Mouse (Mus musculus): ENCODE measurements at regions not wholly inside any gene's neighbourhood (a gene's known extent, or its start where the extent isn't known, plus 50 kb on each side); places are given as distances from the start of the nearest gene placed in this dataset.

DNA sequence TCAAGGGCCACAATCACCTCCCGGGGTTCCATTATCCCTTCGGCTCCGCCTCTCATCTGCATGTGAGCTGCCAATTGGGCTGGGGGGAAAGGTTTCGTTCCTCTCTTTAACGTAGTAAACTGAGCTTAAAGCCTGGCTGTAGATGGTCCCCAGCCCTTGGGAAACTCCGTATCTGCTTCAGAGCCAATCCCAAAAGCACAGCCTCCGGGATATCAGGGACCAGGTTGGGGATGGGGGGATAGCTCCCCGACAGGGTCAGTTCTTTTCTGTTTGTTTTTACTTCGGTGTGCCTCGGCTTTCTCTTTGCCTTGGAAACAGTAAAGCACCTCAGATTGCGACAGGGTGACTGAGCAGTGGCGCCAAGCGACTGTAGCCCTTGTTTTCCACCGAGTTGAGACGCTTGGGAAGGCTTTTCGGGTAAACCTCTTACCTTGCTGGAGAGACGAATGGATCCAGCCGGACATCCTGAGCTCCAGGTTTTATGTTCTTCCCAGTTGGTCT lies 64.5 kb downstream of the Tfap2c start:
- DNase-seq = no peak

DNA sequence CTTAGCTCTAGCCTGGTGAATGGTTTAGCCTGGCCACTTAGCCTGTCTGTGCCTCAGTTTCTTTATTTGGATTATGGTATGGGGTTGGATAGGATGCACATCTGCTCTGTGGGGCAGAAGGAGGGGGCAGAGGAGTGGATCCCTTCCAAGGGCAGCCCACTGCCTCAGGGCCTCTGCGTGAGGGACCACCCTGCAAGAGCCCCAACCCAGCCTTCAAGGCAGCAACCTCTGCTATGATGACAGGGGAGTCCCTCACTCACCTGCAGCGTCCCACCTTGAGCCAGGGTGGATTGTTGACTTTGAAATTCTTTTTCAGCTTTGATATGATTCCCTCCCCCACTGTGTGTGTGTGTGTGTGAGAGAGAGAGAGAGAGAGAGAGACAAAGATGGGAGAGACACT lies 65.8 kb downstream of the Tfap2c start:
- DNase-seq = no peak

DNA sequence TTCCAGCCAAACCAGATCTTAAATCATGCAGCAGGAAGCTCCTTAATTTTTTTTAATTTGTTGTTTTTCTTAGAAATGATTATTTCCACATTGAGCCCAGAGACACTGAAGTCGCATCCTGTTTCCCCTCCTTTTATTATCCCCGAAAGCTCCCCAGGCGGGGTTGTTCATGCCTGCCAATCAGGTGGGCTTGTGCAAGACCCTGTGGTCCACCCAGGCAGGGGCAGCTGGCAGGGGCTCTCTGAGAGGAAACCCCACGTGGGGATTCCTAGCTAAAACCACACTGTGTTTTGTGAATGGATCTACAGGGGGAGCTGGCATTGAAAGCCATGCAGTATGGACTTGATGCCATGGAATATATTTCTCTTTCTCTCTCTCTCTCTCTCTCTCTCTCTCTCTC lies 66.2 kb downstream of the Tfap2c start:
- no peak for DNase-seq

DNA sequence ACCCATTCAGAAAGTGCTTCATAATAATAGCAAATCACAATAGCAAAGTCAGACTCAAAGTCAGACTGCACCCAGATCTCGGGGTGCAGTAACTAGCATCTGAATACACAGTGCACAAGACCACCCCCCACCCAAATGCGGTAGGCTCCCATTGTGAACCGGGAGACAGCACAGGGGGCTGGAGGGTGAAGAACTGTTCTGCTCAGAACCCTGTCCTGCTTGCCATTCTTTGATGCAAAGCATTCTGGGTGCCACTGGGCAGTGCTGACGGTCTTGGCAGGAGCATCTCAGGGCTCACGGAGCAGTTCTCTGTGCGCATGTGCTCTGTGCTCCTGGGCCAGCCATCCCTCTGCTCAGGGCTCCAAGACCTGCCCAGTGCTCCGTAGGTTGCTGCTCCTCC lies 69.8 kb downstream of the Tfap2c start:
- DNase-seq = no peak

DNA sequence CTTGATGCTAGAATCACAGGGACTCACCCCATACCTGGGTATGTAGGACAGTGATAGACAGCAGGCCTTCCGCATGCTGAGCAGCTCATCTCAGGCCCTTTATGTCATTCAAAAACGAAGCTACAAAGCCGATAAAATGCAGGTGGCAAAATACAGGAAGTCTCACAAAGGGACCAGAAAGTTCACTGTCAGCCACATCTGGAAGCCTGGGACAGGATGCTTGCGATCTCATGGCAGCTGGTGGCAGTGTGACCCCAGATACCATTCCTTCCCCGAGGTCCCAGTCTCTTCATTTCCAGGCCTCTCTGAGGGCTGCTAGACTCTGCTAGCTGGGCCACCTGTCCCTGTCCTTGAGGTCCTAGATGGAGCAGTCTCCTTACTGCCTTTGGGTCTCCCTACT lies 70.6 kb downstream of the Tfap2c start:
- no peak for DNase-seq

DNA sequence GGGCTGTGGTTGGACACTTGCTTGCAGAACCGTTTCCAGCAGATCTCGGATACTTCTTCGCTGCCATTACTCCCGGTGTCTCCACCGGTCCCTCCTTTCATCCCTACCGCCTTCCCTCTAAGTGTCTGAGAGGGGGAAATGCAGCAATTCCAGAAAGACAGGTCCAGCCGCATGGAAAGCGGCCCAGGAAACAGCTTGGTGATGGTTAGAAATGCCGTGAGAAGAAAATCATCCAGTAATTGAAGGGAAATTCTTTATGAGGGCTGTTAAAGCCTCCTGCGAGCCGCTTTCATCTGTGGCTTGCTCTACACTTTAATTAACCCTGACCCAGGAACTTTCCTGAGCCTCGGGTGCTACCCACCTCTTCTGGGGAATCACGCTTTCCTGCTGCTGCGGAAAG lies 74.3 kb downstream of the Tfap2c start:
- no peak for DNase-seq

DNA sequence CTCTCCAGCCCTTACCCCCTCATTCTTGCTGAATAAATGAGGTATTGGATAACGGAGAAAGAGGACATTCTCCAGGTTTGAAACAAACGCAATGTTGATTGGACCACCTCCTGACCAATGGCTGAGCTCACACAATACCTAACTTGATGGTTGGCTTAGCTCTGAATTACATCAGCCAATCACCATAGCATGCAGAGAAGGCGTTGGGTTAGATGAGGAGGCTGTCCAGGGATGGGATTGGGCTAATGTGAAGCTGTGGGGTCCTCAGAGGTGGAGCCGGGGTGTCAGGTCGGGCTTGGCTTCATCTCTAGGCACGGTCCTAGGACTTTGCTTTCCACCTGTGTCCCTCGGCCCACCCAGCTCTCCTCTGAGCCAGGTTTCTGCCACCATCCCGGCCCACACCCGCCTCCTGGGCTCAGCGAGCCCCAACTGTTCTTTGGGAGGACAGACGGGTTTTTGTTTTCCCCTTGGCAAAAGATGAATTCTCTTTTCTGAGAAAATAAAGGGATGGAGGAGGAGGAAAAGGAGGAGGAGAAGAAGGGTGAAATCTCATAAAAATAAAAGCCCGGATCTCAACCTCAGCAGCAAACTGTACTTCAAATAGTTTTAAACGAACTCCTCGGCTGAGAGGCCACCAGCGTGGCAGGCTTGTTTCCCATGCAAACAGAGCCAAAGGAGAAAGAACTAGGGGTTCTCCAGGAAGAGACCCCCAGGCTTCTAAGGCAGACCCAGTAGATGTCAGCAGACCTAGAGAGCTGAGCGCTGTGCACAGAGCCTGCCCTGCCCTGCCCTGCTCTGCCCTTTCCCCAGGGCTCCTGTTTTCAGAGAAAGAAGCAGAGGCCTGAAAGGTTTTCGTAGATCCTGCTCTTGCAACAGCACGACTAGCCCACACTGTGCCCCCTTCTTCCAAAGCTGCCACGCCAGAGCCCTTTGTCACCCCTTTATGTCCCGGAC lies 78.2 kb downstream of the Tfap2c start:
- no peak for DNase-seq

DNA sequence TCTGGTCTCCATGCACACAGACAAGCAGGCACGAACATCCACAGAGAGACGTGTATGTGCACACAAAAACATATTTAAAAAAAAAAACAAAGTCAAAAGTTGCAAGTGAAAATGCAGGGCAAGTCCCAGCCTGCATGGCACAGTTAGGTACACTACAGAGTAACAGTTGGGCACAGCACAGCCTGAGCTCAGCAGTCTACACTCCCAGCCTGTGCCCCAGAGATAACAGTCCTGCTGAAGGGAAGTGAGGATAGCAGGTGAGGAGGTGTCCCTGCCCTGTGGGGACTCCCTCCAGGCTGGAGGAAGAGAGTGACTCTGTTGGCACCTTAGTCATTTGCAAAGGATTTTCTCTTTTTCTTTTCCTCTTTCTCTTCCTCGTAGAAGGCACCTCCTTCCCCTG lies 80.9 kb downstream of the Tfap2c start:
- no peak for DNase-seq

DNA sequence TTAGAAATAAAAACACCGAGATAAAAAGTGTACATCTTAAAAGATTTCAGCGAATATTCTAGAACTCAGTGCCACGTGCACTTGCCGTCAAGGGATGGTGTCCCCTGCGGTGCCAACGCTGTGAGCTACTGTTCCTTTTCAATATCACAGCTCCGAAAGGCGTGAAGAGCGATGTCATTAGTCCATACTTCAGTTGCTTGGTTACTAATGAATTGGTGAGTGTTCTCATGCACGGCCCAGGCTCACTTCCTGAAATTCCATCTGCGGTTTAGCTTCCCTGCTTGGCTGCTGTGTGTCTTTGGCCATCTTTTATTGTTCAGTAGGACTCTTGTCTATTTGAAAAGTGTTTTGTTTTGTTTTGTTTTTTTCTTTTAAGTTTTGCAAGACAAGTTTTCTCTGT lies 93.2 kb downstream of the Tfap2c start:
- no peak for DNase-seq

DNA sequence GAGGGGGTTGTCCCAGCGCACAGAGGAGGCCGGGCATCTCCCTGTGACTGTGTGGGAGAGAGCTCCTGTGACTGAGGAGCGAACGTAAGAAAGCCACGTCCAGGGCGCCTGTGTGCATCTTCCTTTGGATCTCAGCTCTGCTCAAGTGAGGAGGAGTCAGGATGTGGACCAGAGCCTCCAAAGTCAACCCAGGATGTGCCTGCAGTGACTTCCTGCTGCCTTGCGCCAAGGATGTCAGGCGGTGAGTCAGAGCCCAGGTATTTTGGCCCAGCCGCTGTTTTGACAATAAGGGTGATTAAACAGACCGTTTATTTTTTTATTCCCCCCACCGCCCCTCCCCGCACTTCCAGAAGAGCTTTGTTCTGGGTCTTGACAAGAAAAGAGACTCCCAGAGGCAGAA lies 94.5 kb downstream of the Tfap2c start:
- peak; percentile 54 to 64 for DNase-seq

DNA sequence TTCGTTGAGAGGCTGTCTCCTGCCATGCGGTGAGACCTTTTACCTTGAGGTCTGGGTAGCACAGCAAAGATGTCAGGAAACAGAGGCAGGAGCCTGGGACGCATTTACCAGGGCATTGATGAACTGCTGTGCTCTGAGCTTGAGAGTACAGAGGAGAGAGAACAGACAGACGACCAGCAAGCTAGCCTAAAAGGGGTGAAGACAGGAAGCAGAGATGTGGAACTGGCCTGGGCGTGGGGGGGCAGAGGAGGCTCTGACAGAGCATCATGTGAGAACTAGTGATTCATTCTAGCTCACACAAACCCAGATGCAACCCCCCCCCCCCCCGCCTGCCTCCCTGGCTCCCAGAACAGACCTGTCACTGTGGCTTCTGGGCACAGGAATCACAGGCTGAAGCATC lies 95.1 kb downstream of the Tfap2c start:
- DNase-seq = no peak

DNA sequence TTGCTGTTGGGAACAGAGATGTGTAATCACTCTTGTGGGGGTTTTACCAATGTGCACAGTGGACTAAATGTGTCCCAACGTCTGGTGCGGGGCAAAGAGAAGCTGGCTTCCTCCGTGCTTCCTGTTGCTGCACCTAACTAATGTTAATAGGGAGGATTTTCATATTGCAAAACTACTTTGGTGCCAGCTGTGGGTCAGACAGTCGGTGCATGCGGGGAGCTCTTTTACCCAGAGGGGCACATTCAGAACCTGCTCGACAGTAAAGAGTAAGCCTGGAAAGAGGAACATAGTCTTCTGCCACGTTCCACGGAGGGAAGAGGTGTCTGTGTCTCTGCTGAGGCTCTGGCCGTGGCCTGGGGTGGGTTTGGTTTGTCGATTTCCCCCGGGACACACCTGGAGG lies 98.7 kb downstream of the Tfap2c start:
- no peak for DNase-seq

DNA sequence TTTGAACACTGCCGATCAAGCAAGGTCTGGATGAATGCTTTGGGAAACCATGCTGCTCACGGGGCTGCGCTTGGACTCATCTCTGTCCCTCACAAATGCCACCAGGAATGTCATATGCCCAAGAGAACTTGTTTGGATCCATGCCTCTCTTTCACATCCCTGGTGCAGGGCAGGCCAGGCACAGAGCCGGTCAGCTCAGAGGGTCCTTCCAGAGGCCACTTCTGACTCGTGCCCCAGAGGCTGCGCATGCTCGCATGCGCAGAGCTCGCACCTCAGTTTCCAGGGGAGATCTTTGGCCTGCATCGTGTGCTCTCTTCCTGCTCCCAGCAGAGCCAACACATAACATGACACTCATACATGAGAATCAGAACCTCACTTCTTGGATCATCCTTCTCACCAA lies 111.1 kb downstream of the Tfap2c start:
- no peak for DNase-seq

DNA sequence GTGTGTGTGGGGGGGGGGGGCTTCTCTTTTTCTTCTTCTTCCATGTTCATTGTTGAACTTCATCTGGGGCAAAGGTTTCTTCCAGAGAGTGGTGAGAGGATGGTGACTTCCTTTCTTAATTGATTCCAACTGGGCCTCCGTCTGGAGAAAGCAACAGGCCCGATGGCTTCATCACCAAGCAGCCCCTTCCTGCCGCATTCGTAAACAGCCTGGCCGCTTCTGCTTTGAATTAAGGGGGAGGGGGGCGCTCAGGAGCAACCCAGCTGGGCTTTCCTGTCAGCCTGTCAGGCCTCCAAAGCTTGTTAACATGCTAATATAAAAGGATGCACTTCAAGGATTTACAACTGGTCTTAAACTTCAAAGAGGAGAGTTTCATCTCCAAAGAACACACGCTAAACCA lies 111.5 kb downstream of the Tfap2c start:
- DNase-seq = no peak

DNA sequence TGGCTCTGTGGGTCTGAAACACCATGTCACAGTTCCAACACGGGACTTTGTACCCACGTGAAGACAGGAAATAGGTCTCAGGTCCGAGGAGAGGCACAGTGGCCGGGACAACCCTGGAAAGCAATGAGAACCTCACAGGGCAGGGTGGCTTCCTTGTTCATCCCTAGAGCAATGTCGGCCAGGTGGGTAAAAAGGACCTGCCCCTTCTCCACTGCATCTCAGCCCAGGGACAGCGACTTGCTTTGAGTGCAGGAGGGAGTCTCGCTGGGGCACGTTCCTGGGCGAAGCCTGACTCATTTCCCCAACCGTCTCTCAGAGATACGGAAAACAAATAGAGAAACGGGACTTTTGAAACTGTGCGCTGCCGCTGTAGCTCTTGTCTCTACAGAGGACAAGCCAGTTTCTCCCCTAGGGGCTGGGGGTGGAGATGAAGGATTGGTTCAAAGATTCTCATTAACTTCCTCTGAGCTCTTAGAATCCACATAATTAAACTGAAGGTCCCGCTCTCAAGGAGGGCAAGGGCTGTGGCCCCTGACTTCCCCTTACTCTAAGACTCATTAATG lies 112.1 kb downstream of the Tfap2c start:
- no peak for DNase-seq

DNA sequence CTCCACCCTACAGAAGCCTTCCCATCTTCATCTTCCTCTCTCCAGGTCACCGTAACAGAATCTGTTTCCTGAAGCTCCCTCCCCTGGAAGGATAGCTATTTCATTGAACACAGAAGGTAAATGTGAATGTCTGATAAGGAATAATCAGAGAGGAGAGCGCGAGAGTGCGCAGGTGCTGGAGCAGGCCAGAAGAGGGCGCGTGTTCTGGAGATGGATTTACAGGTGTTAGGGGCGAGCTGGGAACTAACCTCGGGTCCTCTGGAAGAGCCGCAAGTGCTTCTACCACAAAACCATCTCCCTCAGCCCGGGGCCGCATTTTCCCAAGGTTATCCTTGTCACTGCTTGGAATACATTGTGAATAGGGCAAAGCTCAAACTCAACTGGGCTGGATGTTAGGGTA lies 112.8 kb downstream of the Tfap2c start:
- no peak for DNase-seq

DNA sequence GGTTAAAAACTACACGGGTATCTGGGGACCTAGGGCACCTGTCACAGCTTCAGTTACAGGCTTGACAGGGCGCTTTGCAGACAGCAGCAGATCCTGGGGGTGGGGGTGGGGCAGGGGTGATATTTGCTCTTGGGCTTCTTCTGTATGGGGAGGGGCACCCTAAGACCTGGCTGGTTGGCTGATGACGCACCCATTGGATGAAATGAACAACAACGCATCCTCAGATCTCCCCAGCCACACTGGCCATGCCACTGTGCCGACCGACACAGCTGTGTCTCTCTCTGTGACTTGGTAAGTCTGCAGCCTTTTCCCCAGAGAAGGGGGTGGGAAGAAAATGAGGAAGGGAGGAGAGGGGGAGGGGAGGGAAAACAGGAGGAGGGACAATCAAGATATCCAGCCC lies 114.3 kb downstream of the Tfap2c start:
- no peak for DNase-seq

DNA sequence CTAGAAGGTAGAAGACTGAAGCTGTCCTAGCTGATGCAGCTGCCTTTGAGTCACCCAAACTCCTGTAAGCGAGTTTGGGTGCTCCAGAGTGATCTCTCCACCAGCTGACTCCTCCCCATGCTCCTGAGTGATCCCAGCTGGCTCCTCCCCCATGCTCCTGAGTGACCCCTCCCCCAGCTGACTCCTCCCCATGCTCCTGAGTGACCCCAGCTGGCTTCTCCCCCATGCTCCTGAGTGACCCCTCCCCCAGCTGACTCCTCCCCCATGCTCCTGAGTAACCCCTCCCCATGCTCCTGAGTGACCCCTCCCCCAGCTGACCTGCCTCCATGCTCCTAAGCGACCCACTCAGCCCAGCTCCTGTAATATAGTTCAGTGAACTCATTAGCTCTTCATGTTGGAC lies 123.7 kb downstream of the Tfap2c start:
- DNase-seq = no peak

DNA sequence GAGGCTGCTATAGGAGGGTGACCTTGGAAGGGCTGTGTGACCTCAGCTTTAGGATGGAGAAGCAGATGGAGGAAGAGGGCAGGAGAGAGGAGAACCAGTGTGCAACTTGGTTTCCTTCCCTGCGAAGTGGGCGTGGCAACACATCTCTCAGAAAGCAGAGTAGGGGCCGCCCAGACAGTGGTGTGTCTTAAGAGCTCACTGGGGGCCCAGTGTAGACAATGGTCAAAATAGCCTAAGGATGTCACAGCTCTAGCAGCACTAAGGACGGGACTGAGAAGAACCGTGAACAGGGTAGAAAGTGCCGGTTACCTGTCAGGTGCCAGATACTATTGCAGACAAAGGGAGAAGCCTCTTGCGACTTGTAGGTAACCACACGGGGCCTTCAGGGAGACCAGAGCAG lies 125.2 kb downstream of the Tfap2c start:
- no peak for DNase-seq

DNA sequence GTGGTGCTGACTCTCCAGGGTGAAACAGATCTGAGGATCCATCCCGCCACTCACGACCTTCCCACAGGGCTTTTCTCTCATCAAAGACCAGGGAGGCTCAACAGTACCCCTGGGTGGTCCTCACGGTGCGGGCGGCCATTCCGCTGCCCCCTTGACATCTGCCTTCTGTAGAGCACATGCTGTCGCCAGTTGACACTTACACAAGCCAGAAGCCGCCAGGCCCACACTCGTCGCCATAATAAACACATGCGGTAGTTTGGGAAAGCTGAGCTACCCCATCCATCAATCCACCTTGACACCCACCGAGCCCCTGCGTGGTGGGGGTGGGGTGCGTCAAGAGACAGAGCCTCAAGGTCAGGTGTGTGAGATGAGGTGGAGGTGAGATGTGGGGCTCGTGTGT lies 125.7 kb downstream of the Tfap2c start:
- no peak for DNase-seq

DNA sequence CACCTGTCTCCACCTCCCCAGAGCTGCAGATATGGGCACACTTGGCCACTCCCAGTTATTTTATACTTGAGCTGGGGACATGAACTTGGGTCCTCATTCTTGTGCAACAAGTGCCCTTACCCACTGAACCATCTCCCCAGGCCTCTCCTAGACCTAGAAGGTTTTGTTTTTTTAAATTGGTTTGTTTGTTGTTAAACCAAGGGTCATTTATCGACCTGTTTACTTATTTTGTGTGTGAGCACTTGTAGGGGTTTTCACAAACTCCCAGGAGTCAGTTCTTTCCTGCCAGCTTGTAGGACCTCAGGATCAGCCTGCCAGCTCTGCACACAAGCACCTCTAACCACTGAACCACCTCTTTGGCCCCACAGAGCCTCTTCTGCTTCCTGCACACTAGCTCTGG lies 140.8 kb downstream of the Tfap2c start:
- no peak for DNase-seq

DNA sequence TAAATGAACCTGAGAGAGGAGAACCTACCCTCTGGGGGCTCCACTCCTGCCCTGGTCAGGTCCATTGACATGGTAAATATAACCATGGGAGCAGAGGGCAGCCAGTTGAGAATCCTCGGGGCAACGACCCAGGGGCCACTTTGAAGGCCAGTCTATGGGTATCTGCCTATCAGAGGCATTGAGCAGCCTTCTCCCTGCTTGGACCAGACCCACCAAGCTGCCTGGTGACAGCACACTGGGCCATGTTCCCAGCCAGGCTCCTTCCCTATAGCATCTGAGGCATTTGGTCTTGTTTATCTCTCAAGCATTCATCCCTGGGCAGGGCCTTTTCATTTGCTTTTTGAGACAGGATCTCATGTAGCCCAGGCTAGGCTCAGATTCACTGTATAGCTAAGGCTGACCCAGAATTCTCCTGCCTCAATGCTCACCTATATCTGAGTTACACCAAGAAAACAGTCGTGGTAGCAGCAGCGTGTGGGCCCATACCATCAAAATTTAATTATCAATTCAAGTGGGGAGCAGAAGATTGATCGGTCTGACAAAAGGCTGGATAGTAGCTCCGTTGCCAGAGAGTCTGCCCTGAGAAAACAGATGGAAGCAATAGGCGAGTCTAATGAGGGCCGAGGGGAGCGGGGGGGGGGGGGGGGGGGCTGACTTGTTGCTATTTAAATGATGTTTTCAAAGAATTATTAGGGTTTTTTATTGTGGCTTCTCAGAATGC lies 141.7 kb downstream of the Tfap2c start:
- DNase-seq = no peak

DNA sequence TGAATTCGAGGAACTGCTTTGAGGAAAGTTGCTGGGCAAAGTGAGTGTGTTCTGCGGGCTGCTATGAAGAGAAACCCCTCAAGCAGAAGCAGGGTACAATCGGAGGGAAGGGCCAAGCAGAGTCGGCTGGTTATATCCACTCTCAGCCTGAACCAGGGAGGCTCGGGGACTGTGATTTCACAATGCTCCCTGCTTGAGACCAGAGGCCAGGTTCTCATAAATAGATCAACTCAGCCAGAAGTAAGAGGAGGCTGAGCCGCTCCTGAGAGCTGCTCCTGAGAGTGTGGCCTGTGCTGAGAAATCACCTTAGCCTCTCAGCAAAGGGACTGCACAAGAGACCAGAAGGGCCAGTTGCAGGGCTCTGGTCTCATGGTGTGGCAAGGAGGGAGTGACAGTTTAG lies 149.6 kb downstream of the Tfap2c start:
- DNase-seq = no peak
